Mouse (Mus musculus): ENCODE measurements around the gene Igfbp7.

GRCm38 (mm10) chr5:77368194-77368593, 39.6 kb downstream of the Igfbp7 start:
- TF ChIP-seq POLR2AphosphoS2 (IDR thresholded peaks at IDR 0.05; ENCODE audit: insufficient read length, low read depth): no peak
- no peak for TF ChIP-seq POLR2A (IDR thresholded peaks at IDR 0.05; ENCODE audit: insufficient read length, low read depth)
- no peak for TF ChIP-seq TCF3 (IDR thresholded peaks at IDR 0.05; ENCODE audit: insufficient read length, low read depth)
- TF ChIP-seq MYOD1 (IDR thresholded peaks at IDR 0.05; ENCODE audit: control insufficient read depth in 1 of 3, insufficient read length in 2 of 3, low read depth in 2 of 3): no peak
- TF ChIP-seq E2F4 (IDR thresholded peaks at IDR 0.05; ENCODE audit: insufficient read depth): no peak
- TF ChIP-seq CEBPB (IDR thresholded peaks at IDR 0.05; ENCODE audit: insufficient read depth, poor library complexity, severe bottlenecking): no peak
